In genomic region chr5:150216066-150216465, GRCm38 (mm10) we compare ENCODE assay signal across 20 mouse cellular contexts.
DNase-seq lines count a peak whose midpoint lies in the region; ATAC-seq and TF ChIP-seq lines count a peak whose summit lies in the region.
"Had no signal": no experiment of that assay in that cellular context is flagged by ENCODE, and none has a peak within 500 bp of the region (broad histone marks: within the 10 kb centered on the region; RNA-seq: fewer than 3 reads in every experiment).

No protein-coding gene starts in this region.

- ATAC-seq in lung, postnatal 0 days: no peak
- ATAC-seq in forebrain, embryonic 13.5 days: no peak
- no peak for ATAC-seq in hindbrain, embryonic 11.5 days (ENCODE audit: low FRiP score)

- H3K4me3 ChIP-seq in bone marrow macrophage, adult 2 months (ENCODE audit: insufficient read depth, low read length): no peak overlapping the region
- H3K4me3 ChIP-seq in lung, postnatal 0 days (ENCODE audit: low read depth, low read length): no peak overlapping the region
- peak overlapping the region; percentile 15 for H3K4me3 ChIP-seq in megakaryocyte, embryonic 14.5 days (replicated peaks)
- H3K4me3 ChIP-seq in forebrain, embryonic 13.5 days: no peak overlapping the region
- H3K4me3 ChIP-seq in hindbrain, embryonic 11.5 days (ENCODE audit: low read depth, low read length): no peak overlapping the region
- H3K4me3 ChIP-seq: embryonic facial prominence, embryonic 10.5 days; hindbrain, embryonic 15.5 days; limb, embryonic 15.5 days; stomach, embryonic 15.5 days had no signal

- no peak for TF ChIP-seq CTCF in bone marrow macrophage, adult 2 months (IDR thresholded peaks at IDR 0.05; ENCODE audit: low read depth, low read length)
- TF ChIP-seq CTCF in lung, postnatal 0 days (IDR thresholded peaks at IDR 0.05): no peak

- H3K27me3 ChIP-seq in lung, postnatal 0 days (replicated peaks; ENCODE audit: insufficient read depth, low read length): no peaks in the 10 kb centered on the region
- H3K27me3 ChIP-seq in megakaryocyte, embryonic 14.5 days (replicated peaks): no peaks in the 10 kb centered on the region
- H3K27me3 ChIP-seq in forebrain, embryonic 13.5 days: no peaks in the 10 kb centered on the region
- H3K27me3 ChIP-seq in hindbrain, embryonic 11.5 days (ENCODE audit: control insufficient read depth, insufficient read depth, low read length): no peaks in the 10 kb centered on the region
- H3K27me3 ChIP-seq: hindbrain, embryonic 15.5 days; limb, embryonic 15.5 days; stomach, embryonic 15.5 days had no signal

- peaks cover 10% of the 10 kb centered on the region for H3K4me1 ChIP-seq in bone marrow macrophage, adult 2 months (ENCODE audit: control insufficient read depth, insufficient read depth, low read length)
- no peaks in the 10 kb centered on the region for H3K4me1 ChIP-seq in lung, postnatal 0 days (ENCODE audit: insufficient read depth, low read depth, low read length)
- H3K4me1 ChIP-seq in megakaryocyte, embryonic 14.5 days: no peaks in the 10 kb centered on the region
- H3K4me1 ChIP-seq in forebrain, embryonic 13.5 days: no peaks in the 10 kb centered on the region
- H3K4me1 ChIP-seq in hindbrain, embryonic 11.5 days (replicated peaks; ENCODE audit: control insufficient read depth, insufficient read depth, low read length): no peaks in the 10 kb centered on the region
- H3K4me1 ChIP-seq: embryonic facial prominence, embryonic 10.5 days; hindbrain, embryonic 15.5 days; limb, embryonic 15.5 days; stomach, embryonic 15.5 days had no signal

- H3K36me3 ChIP-seq in lung, postnatal 0 days (ENCODE audit: insufficient read depth, low read length): no peaks in the 10 kb centered on the region
- H3K36me3 ChIP-seq in megakaryocyte, embryonic 14.5 days (replicated peaks; ENCODE audit: low read length): peaks cover 14% of the 10 kb centered on the region
- H3K36me3 ChIP-seq in forebrain, embryonic 13.5 days (ENCODE audit: poor library complexity, severe bottlenecking): no peaks in the 10 kb centered on the region
- H3K36me3 ChIP-seq in hindbrain, embryonic 11.5 days (ENCODE audit: control insufficient read depth, insufficient read depth, low read length): no peaks in the 10 kb centered on the region
- H3K36me3 ChIP-seq: embryonic facial prominence, embryonic 10.5 days; hindbrain, embryonic 15.5 days; limb, embryonic 15.5 days; stomach, embryonic 15.5 days had no signal

- no peak for TF ChIP-seq POLR2A in bone marrow macrophage, adult 2 months (IDR thresholded peaks at IDR 0.05; ENCODE audit: borderline replicate concordance, low read depth, low read length)

- H3K9me3 ChIP-seq in lung, postnatal 0 days (ENCODE audit: low read length): no peaks in the 10 kb centered on the region
- peaks cover 19% of the 10 kb centered on the region for H3K9me3 ChIP-seq in megakaryocyte, embryonic 14.5 days
- H3K9me3 ChIP-seq in forebrain, embryonic 13.5 days (replicated peaks): 0 out of 2 replicates have a peak, but pooled peaks cover 3% of the 10 kb centered on the region
- H3K9me3 ChIP-seq in hindbrain, embryonic 11.5 days (ENCODE audit: control insufficient read depth, low read length): no peaks in the 10 kb centered on the region
- H3K9me3 ChIP-seq: hindbrain, embryonic 15.5 days; limb, embryonic 15.5 days; stomach, embryonic 15.5 days had no signal

- DNase-seq in heart, postnatal 4 days: peak; percentile 29
- no peak for DNase-seq in heart, adult 8-10 months (ENCODE audit: low spot score)
- DNase-seq in lung, postnatal 0 days (ENCODE audit: low spot score): peak; percentile 48
- DNase-seq in hindbrain, embryonic 11.5 days (ENCODE audit: low spot score): no peak
- DNase-seq in spleen, adult 18-20 months: no peak
- DNase-seq: cerebellum, adult 8-10 months; gastrocnemius, postnatal 14 days; heart, postnatal 14 days; kidney, adult 11 months; layer of hippocampus, postnatal 36 days; thymus, adult 2 months had no signal

- no peak for TF ChIP-seq EP300 in lung, postnatal 0 days (IDR thresholded peaks at IDR 0.05)

- H3K27ac ChIP-seq in bone marrow macrophage, adult 2 months (ENCODE audit: insufficient read depth, low read depth, low read length): peak overlapping the region; percentile 29
- no peak overlapping the region for H3K27ac ChIP-seq in lung, postnatal 0 days (ENCODE audit: low read length)
- H3K27ac ChIP-seq in forebrain, embryonic 13.5 days: no peak overlapping the region
- H3K27ac ChIP-seq in hindbrain, embryonic 11.5 days (ENCODE audit: low read depth, low read length): no peak overlapping the region
- H3K27ac ChIP-seq: embryonic facial prominence, embryonic 10.5 days; hindbrain, embryonic 15.5 days; kidney, postnatal 0 days; limb, embryonic 15.5 days; stomach, embryonic 15.5 days had no signal

- no peak overlapping the region for H3K4me2 ChIP-seq in lung, postnatal 0 days (replicated peaks; ENCODE audit: low read depth, low read length)
- H3K4me2 ChIP-seq in forebrain, embryonic 13.5 days: no peak overlapping the region
- H3K4me2 ChIP-seq in hindbrain, embryonic 11.5 days (replicated peaks; ENCODE audit: low read depth, low read length): no peak overlapping the region
- H3K4me2 ChIP-seq: heart, embryonic 11.5 days; hindbrain, embryonic 15.5 days; limb, embryonic 15.5 days; stomach, embryonic 15.5 days had no signal

- 58% methylated on average over 11 of the region's 11 CpGs for WGBS in lung, postnatal 0 days
- WGBS in forebrain, embryonic 13.5 days: 73% methylated on average over 11 of the region's 11 CpGs
- 67% methylated on average over 11 of the region's 11 CpGs for WGBS in hindbrain, embryonic 11.5 days

- H3K9ac ChIP-seq in lung, postnatal 0 days (replicated peaks; ENCODE audit: low read depth): no peak overlapping the region
- H3K9ac ChIP-seq in forebrain, embryonic 13.5 days: no peak overlapping the region
- H3K9ac ChIP-seq in hindbrain, embryonic 11.5 days (ENCODE audit: low read depth, low read length): no peak overlapping the region
- H3K9ac ChIP-seq: hindbrain, embryonic 15.5 days; limb, embryonic 15.5 days; stomach, embryonic 15.5 days had no signal

Comparison
In these comparisons a context has a peak if more than half of its experiments do, and no peak if none do; other contexts are left out.
1. DNase-seq: peak in heart, postnatal 4 days (single experiment) and lung, postnatal 0 days (single experiment); none in heart, adult 8-10 months (single experiment), hindbrain, embryonic 11.5 days (single experiment) and spleen, adult 18-20 months (0 of 2).